Mouse (Mus musculus) E14TG2a.4 (cell line): ENCODE measurements around the gene Dbndd1.

Experiments
- H3K27me3 ChIP-seq: 2 replicates; pipeline ENCODE4 v1.6.1; 2014; ENCODE audit warnings: low read length, control low read depth; ENCODE audit not compliant: insufficient read depth
- H3K36me3 ChIP-seq: 2 replicates; pipeline ENCODE4 v1.6.1; 2014; ENCODE audit warnings: low read length, control low read depth; ENCODE audit not compliant: insufficient read depth
- H3K4me1 ChIP-seq: replicated peaks from 2 replicates; pipeline ENCODE4 v1.6.1; 2014; ENCODE audit warnings: low read depth, low read length, control low read depth
- H3K4me3 ChIP-seq: replicated peaks from 2 replicates; pipeline ENCODE4 v1.5.1; 2014; ENCODE audit warnings: mild to moderate bottlenecking, low read length
- H3K9me3 ChIP-seq: 2 replicates; pipeline ENCODE4 v1.6.1; 2014; ENCODE audit warnings: low read length, control low read depth
- CTCF ChIP-seq: conservative IDR thresholded peaks from 2 replicates; pipeline ENCODE4 v1.5.1; 2014; ENCODE audit warnings: low read length
- NANOG ChIP-seq: IDR thresholded peaks from 2 replicates; pipeline ENCODE4 v1.6.1; 2014; ENCODE audit warnings: borderline replicate concordance, low read length, mixed read lengths
- POU5F1 ChIP-seq: IDR thresholded peaks from 2 replicates; pipeline ENCODE4 v1.6.1; 2014; ENCODE audit warnings: low read length, borderline replicate concordance

Gene Dbndd1

GRCm38 (mm10) chr8:123518172-123518571 lies 2.9 kb upstream of the Dbndd1 start:
- H3K4me3 ChIP-seq = 0 out of 2 replicates have a peak overlapping the region, but pooled peaks have one; percentile 37
- H3K27me3 ChIP-seq = peaks cover 43% of the 10 kb centered on the region
- peaks cover 43% of the 10 kb centered on the region for H3K4me1 ChIP-seq
- TF ChIP-seq POU5F1 (no peak), CTCF (no peak), NANOG (no peak)
- H3K9me3 ChIP-seq = no peaks in the 10 kb centered on the region
- peaks cover 21% of the 10 kb centered on the region for H3K36me3 ChIP-seq

GRCm38 (mm10) chr8:123516596-123516995 lies 1.3 kb upstream of the Dbndd1 start:
- Histone ChIP-seq H3K27me3 (peaks cover 53% of the 10 kb centered on the region), H3K4me1 (peaks cover 32% of the 10 kb centered on the region), H3K9me3 (no peaks in the 10 kb centered on the region), H3K4me3 (no peak overlapping the region), H3K36me3 (peaks cover 12% of the 10 kb centered on the region)
- TF ChIP-seq CTCF (no peak), NANOG (no peak), POU5F1 (no peak)

GRCm38 (mm10) chr8:123515540-123515897 lies 256 bp upstream of the Dbndd1 start:
- H3K27me3 ChIP-seq = peaks cover 62% of the 10 kb centered on the region
- TF ChIP-seq POU5F1 = no peak
- no peak for TF ChIP-seq CTCF
- TF ChIP-seq NANOG = no peak

GRCm38 (mm10) chr8:123514136-123514535 lies 1.1 kb downstream of the Dbndd1 start:
- Histone ChIP-seq H3K36me3 (peaks cover 11% of the 10 kb centered on the region), H3K4me3 (peak overlapping the region; percentile 90), H3K4me1 (peaks cover 26% of the 10 kb centered on the region), H3K27me3 (peaks cover 65% of the 10 kb centered on the region), H3K9me3 (no peaks in the 10 kb centered on the region)
- TF ChIP-seq NANOG (no peak), CTCF (no peak), POU5F1 (no peak)

More at GRCm38 (mm10) chr8:123515540-123515897, 256 bp upstream of the Dbndd1 start:
- peaks cover 4% of the 10 kb centered on the region for H3K36me3 ChIP-seq
- peak overlapping the region; percentile 53 for H3K4me3 ChIP-seq
- no peaks in the 10 kb centered on the region for H3K9me3 ChIP-seq
- peaks cover 32% of the 10 kb centered on the region for H3K4me1 ChIP-seq

- Histone ChIP-seq H3K27me3 (peaks cover 46% of the 10 kb centered on the region), H3K4me1 (peaks cover 24% of the 10 kb centered on the region), H3K4me3 (no peak overlapping the region), H3K9me3 (no peaks in the 10 kb centered on the region), H3K36me3 (peaks cover 44% of the 10 kb centered on the region)
- TF ChIP-seq CTCF (no peak), POU5F1 (no peak), NANOG (no peak)
Measured at GRCm38 (mm10) chr8:123510819-123511218, 4.4 kb downstream of the Dbndd1 start.

GRCm38 (mm10) chr8:123507153-123507552 lies 8.1 kb downstream of the Dbndd1 start:
- H3K4me1 ChIP-seq = peaks cover 24% of the 10 kb centered on the region
- H3K27me3 ChIP-seq = peaks cover 12% of the 10 kb centered on the region; the same call in 1 of the 2 replicates
- TF ChIP-seq NANOG (no peak), POU5F1 (no peak), CTCF (no peak)
- H3K36me3 ChIP-seq = peaks cover 81% of the 10 kb centered on the region
- no peak overlapping the region for H3K4me3 ChIP-seq
- H3K9me3 ChIP-seq = no peaks in the 10 kb centered on the region

GRCm38 (mm10) chr8:123505695-123506094 lies 9.6 kb downstream of the Dbndd1 start:
- Histone ChIP-seq H3K4me1 (peaks cover 24% of the 10 kb centered on the region), H3K4me3 (no peak overlapping the region), H3K9me3 (no peaks in the 10 kb centered on the region), H3K36me3 (peaks cover 95% of the 10 kb centered on the region), H3K27me3 (peaks cover 5% of the 10 kb centered on the region; the same call in 1 of the 2 replicates)
- no peak for TF ChIP-seq POU5F1
- TF ChIP-seq NANOG = no peak
- TF ChIP-seq CTCF = no peak

GRCm38 (mm10) chr8:123505267-123505666 lies 10.0 kb downstream of the Dbndd1 start:
- Histone ChIP-seq H3K27me3 (0 out of 2 replicates have a peak, but pooled peaks cover under 1% of the 10 kb centered on the region), H3K4me1 (peaks cover 24% of the 10 kb centered on the region), H3K9me3 (no peaks in the 10 kb centered on the region), H3K36me3 (peaks cover 99% of the 10 kb centered on the region), H3K4me3 (no peak overlapping the region)
- TF ChIP-seq NANOG = no peak

- H3K9me3 ChIP-seq = no peaks in the 10 kb centered on the region
- H3K4me3 ChIP-seq = no peak overlapping the region
- no peaks in the 10 kb centered on the region for H3K27me3 ChIP-seq
- TF ChIP-seq CTCF (no peak), POU5F1 (no peak), NANOG (no peak)
- H3K4me1 ChIP-seq = peaks cover 24% of the 10 kb centered on the region
- peaks cover 100% of the 10 kb centered on the region for H3K36me3 ChIP-seq
Measured at GRCm38 (mm10) chr8:123504591-123505195, 10.6 kb downstream of the Dbndd1 start.
